ENCODE assay signal across 9 mouse cellular contexts in the genomic region with DNA sequence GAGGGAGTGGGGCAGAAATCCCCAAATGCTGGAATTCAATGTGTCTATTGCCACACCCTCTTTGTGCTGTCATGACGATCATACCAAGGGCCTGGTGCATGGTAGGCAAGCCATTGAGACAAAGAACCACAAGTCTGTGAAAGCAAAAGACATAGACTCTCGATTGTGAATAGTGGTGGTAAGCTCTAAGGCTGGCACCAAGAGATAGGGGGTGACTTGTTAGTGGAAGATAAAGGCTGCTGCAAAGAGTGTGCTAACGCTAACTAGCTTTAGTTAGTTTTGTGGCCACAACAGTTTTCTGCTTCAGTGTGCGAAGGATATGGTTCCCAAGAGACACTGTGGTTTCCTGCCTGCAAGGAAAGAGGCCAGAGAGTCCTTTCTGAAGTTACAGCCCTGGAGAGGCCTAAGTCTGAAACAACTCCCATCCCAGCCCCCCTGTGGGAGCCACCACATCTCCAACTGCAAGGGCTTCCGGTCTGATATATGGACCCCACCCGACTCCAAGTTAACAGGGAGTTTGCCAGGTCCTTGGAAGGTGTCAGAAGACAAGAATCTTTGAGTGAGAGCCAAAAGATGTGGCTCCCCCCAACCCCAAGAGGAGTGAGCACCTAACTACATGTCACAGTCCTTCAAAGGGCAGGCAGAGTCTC. TPM values are rescaled to one million over a fixed set of nuclear protein-coding genes. Genes with fewer than 3 reads are reported as not detected.
DNase-seq lines count a peak whose midpoint lies in the region; ATAC-seq and TF ChIP-seq lines count a peak whose summit lies in the region.
"Had no signal": no experiment of that assay in that cellular context is flagged by ENCODE, and none has a peak within 500 bp of the region (broad histone marks: within the 10 kb centered on the region; RNA-seq: fewer than 3 reads in every experiment).

No protein-coding gene starts in this region.

- peak overlapping the region; percentile 50 for H3K9ac ChIP-seq in MEL (ENCODE audit: control insufficient read depth, low read depth, low read length, poor library complexity, severe bottlenecking)
- H3K9ac ChIP-seq in heart, adult 2 months (ENCODE audit: low read depth, low read length) = peak overlapping the region; percentile 41
- H3K9ac ChIP-seq in kidney, embryonic 14.5 days (ENCODE audit: low read depth, low read length) = no peak overlapping the region

- H3K36me3 ChIP-seq in MEL (ENCODE audit: control insufficient read depth in 1 of 2, insufficient read depth in 2 of 2, low read length in 2 of 2) = peaks cover 0 to 6% of the 10 kb centered on the region in 2 experiments; a peak in 2 of 4 replicates
- H3K36me3 ChIP-seq in heart, adult 2 months (ENCODE audit: control insufficient read depth, insufficient read depth, low read length) = no peaks in the 10 kb centered on the region
- H3K36me3 ChIP-seq in kidney, embryonic 14.5 days (ENCODE audit: control insufficient read depth, insufficient read depth, low read length) = no peaks in the 10 kb centered on the region

- no peaks in the 10 kb centered on the region for H3K9me3 ChIP-seq in MEL (replicated peaks; ENCODE audit: insufficient read depth, low read length)
- no peaks in the 10 kb centered on the region for H3K9me3 ChIP-seq in kidney, embryonic 14.5 days (ENCODE audit: control insufficient read depth, low read length)

- WGBS in heart, adult 2 months = 33% methylated on average over 6 of the region's 6 CpGs
- 58% methylated on average over 6 of the region's 6 CpGs for WGBS in kidney, embryonic 14.5 days

- H3K4me1 ChIP-seq in MEL (ENCODE audit: control insufficient read depth in 1 of 2, insufficient read depth in 2 of 2, low read length in 2 of 2) = peaks cover 2 to 21% of the 10 kb centered on the region in 2 experiments
- H3K4me1 ChIP-seq in heart, adult 2 months (ENCODE audit: control insufficient read depth, insufficient read depth, low read length) = peaks cover 11% of the 10 kb centered on the region
- H3K4me1 ChIP-seq in kidney, embryonic 14.5 days (ENCODE audit: control insufficient read depth, insufficient read depth, low read length) = peaks cover 10% of the 10 kb centered on the region

- DNase-seq in 3T3-L1 (ENCODE audit: low read depth, low spot score) (peak; percentile 76), MEL (ENCODE audit: low read depth, low spot score) (peak; percentile 83)
- DNase-seq in heart, adult 2 months = peak in 1 of 2 experiments; percentile 60
- DNase-seq in lung, postnatal 36 days = peak; percentile 43
- no peak for DNase-seq in right cerebral cortex, postnatal 25 days
- no peak for DNase-seq in layer of hippocampus, postnatal 14 days (ENCODE audit: low spot score in 2 of 2)
- no peak for DNase-seq in adrenal gland, adult 18-20 months (ENCODE audit: low spot score in 2 of 2)

- H3K4me3 ChIP-seq in MEL (ENCODE audit: control insufficient read depth in 1 of 2, insufficient read depth in 1 of 2, low read depth in 2 of 2, low read length in 2 of 2) = peak overlapping the region; percentile 45 to 49
- H3K4me3 ChIP-seq in heart, adult 2 months = peak overlapping the region; percentile 35
- no peak overlapping the region for H3K4me3 ChIP-seq in kidney, embryonic 14.5 days (ENCODE audit: low read length)

- no peak for TF ChIP-seq RAD21 in MEL (IDR thresholded peaks at IDR 0.05; ENCODE audit: low read depth, low read length)

- intact Hi-C loops in heart, adult 2 months (cut with DNase I) = loop anchor here (1.0 kb wide), 1 partner anchor 106 kb away; the partner anchor contains the start of gene Pgghg

- H3K27ac ChIP-seq in MEL (ENCODE audit: control insufficient read depth, low read depth, low read length) = peak overlapping the region; percentile 81
- H3K27ac ChIP-seq in heart, adult 2 months = peak overlapping the region; percentile 94
- H3K27ac ChIP-seq in kidney, embryonic 14.5 days (ENCODE audit: low read depth, low read length) = peak overlapping the region; percentile 89

- no peak for TF ChIP-seq POLR2A in MEL (IDR thresholded peaks at IDR 0.05; ENCODE audit: control insufficient read depth in 1 of 2, insufficient read depth in 1 of 2, low read depth in 1 of 2, low read length in 2 of 2, poor library complexity in 1 of 2)
- TF ChIP-seq POLR2A in heart, adult 2 months (IDR thresholded peaks at IDR 0.05; ENCODE audit: insufficient read depth, low read depth, low read length) = no peak

- peak; percentile 67 to 80 for TF ChIP-seq EP300 in MEL (IDR thresholded peaks at IDR 0.05; ENCODE audit: low read depth in 1 of 2, low read length in 2 of 2)
- TF ChIP-seq EP300 in heart, adult 2 months (IDR thresholded peaks at IDR 0.05; ENCODE audit: insufficient read depth, low read depth, low read length) = no peak

- ATAC-seq in kidney, embryonic 14.5 days (ENCODE audit: low FRiP score, low TSS enrichment) = peak; percentile 4; the same call in 1 of the 2 replicates

- no peak for TF ChIP-seq CTCF in MEL (IDR thresholded peaks at IDR 0.05 in 2 of 3, conservative IDR thresholded peaks at IDR 0.05 in 1 of 3; ENCODE audit: control insufficient read depth in 1 of 3, insufficient read depth in 1 of 3, low read depth in 2 of 3, low read length in 3 of 3, poor library complexity in 1 of 3, severe bottlenecking in 1 of 3)
- 0 out of 2 replicates have a peak, but pooled peaks have one; percentile 8 for TF ChIP-seq CTCF in heart, adult 2 months (IDR thresholded peaks at IDR 0.05)

- no peaks in the 10 kb centered on the region for H3K27me3 ChIP-seq in MEL (ENCODE audit: control insufficient read depth in 1 of 2, insufficient read depth in 2 of 2, low read length in 2 of 2)
- no peaks in the 10 kb centered on the region for H3K27me3 ChIP-seq in heart, adult 2 months (ENCODE audit: control insufficient read depth, insufficient read depth, low read length)
- H3K27me3 ChIP-seq in kidney, embryonic 14.5 days (ENCODE audit: control insufficient read depth, insufficient read depth, low read length) = no peaks in the 10 kb centered on the region

- no peaks in the 10 kb centered on the region for H3K79me2 ChIP-seq in MEL (ENCODE audit: control insufficient read depth, insufficient read depth, low read length, poor library complexity)
- no peaks in the 10 kb centered on the region for H3K79me2 ChIP-seq in heart, adult 2 months (replicated peaks; ENCODE audit: control insufficient read depth, insufficient read depth, low read length)

- peak overlapping the region; percentile 71; the same call in 1 of the 2 replicates for H3K4me2 ChIP-seq in kidney, embryonic 14.5 days (replicated peaks; ENCODE audit: low read depth, low read length)

TF ChIP-seq in MEL, 35 proteins besides CTCF, POLR2A, EP300 and RAD21 (continues in another document):
- TF ChIP-seq UBTF (IDR thresholded peaks at IDR 0.05; ENCODE audit: borderline replicate concordance, insufficient read depth, low read depth, low read length) = no peak
- TF ChIP-seq HCFC1 (IDR thresholded peaks at IDR 0.05; ENCODE audit: low read depth, low read length) = no peak
- TF ChIP-seq SIN3A (IDR thresholded peaks at IDR 0.05; ENCODE audit: low read length) = peak; percentile 55; the same call in 1 of the 2 replicates
- TF ChIP-seq NELFE (IDR thresholded peaks at IDR 0.05; ENCODE audit: low read depth, low read length) = 0 out of 2 replicates have a peak, but pooled peaks have one; percentile 20
- TF ChIP-seq MAZ (IDR thresholded peaks at IDR 0.05; ENCODE audit: low read depth, low read length) = peak; percentile 16; the same call in 1 of the 2 replicates
- TF ChIP-seq TAL1 (IDR thresholded peaks at IDR 0.05; ENCODE audit: low read length) = peak; percentile 88

RNA-seq across cellular contexts. Expression of gene B4galnt4, which starts 13.8 kb away (rescaled TPM):
- 0.78 and 0.81 TPM in 2 replicates for total RNA-seq in MEL (2012; rRNA removed)
- polyA plus RNA-seq in MEL (2012; ENCODE audit: insufficient read depth in 1 of 2, insufficient read length in 2 of 2, low read depth in 1 of 2, low replicate concordance in 2 of 2, missing spikeins in 1 of 2) = 1 to 10 TPM in 1 of 2 experiments, not detected in 1; 8.0 TPM
- total RNA-seq in heart, adult 2 months (2021) = under 1 TPM in 1 of 2 experiments, not detected in 1; 0.07 TPM
- 0.04 and 0.06 TPM in 2 replicates for polyA plus RNA-seq in heart, adult 2 months (2012; rRNA removed)
- 13.7 and 14.4 TPM in 2 replicates for polyA plus RNA-seq in kidney, embryonic 14.5 days (2014; fragmentation: Nextera tagmentation; extraction: Ambion mirVana)
- 10 to 100 TPM; 90.0 to 97.9 TPM for total RNA-seq in layer of hippocampus, postnatal 14 days (2021)
- total RNA-seq in adrenal gland, adult 18-20 months (2021) = 1 to 10 TPM; 1.3 to 2.7 TPM

RNA-seq across cellular contexts. Expression of gene Gm17387, which starts 18.1 kb away (rescaled TPM):
- not detected in 2 replicates for total RNA-seq in MEL (2012; rRNA removed)
- polyA plus RNA-seq in MEL (2012; ENCODE audit: insufficient read depth in 1 of 2, insufficient read length in 2 of 2, low read depth in 1 of 2, low replicate concordance in 2 of 2, missing spikeins in 1 of 2) = not detected
- not detected for total RNA-seq in heart, adult 2 months (2021)
- polyA plus RNA-seq in heart, adult 2 months (2012; rRNA removed) = not detected in 2 replicates
- not detected in 2 replicates for polyA plus RNA-seq in kidney, embryonic 14.5 days (2014; fragmentation: Nextera tagmentation; extraction: Ambion mirVana)
- not detected for total RNA-seq in layer of hippocampus, postnatal 14 days (2021)
- total RNA-seq in adrenal gland, adult 18-20 months (2021) = not detected
- polyA plus RNA-seq: gonadal fat pad, adult 2 months had no signal

RNA-seq across cellular contexts. Expression of gene Ifitm6, which starts 29.3 kb away (rescaled TPM):
- total RNA-seq in MEL (2012; rRNA removed) = not detected in 2 replicates
- polyA plus RNA-seq in MEL (2012; ENCODE audit: insufficient read depth in 1 of 2, insufficient read length in 2 of 2, low read depth in 1 of 2, low replicate concordance in 2 of 2, missing spikeins in 1 of 2) = not detected
- 1 to 10 TPM in 1 of 2 experiments, under 1 TPM in 1; 0.36 to 1.0 TPM for total RNA-seq in heart, adult 2 months (2021)
- polyA plus RNA-seq in heart, adult 2 months (2012; rRNA removed) = 4.6 and 5.1 TPM in 2 replicates
- polyA plus RNA-seq in kidney, embryonic 14.5 days (2014; fragmentation: Nextera tagmentation; extraction: Ambion mirVana) = 0.84 and 1.6 TPM in 2 replicates
- not detected for total RNA-seq in layer of hippocampus, postnatal 14 days (2021)
- under 1 TPM; 0.64 to 0.66 TPM for total RNA-seq in adrenal gland, adult 18-20 months (2021)

RNA-seq across cellular contexts. Expression of gene Pkp3, which starts 31.0 kb away (rescaled TPM):
- total RNA-seq in MEL (2012; rRNA removed) = not detected in 2 replicates
- polyA plus RNA-seq in MEL (2012; ENCODE audit: insufficient read depth in 1 of 2, insufficient read length in 2 of 2, low read depth in 1 of 2, low replicate concordance in 2 of 2, missing spikeins in 1 of 2) = not detected
- under 1 TPM; 0.20 to 0.21 TPM for total RNA-seq in heart, adult 2 months (2021)
- 0.35 and 1.6 TPM in 2 replicates for polyA plus RNA-seq in heart, adult 2 months (2012; rRNA removed)
- polyA plus RNA-seq in kidney, embryonic 14.5 days (2014; fragmentation: Nextera tagmentation; extraction: Ambion mirVana) = 4.0 and 4.3 TPM in 2 replicates
- total RNA-seq in layer of hippocampus, postnatal 14 days (2021) = not detected
- 1 to 10 TPM; 1.8 to 3.3 TPM for total RNA-seq in adrenal gland, adult 18-20 months (2021)

RNA-seq across cellular contexts. Expression of gene Ifitm3, which starts 36.5 kb away (rescaled TPM):
- 4.2 and 6.4 TPM in 2 replicates for total RNA-seq in MEL (2012; rRNA removed)
- 10 to 100 TPM in 1 of 2 experiments, not detected in 1; 12.8 TPM for polyA plus RNA-seq in MEL (2012; ENCODE audit: insufficient read depth in 1 of 2, insufficient read length in 2 of 2, low read depth in 1 of 2, low replicate concordance in 2 of 2, missing spikeins in 1 of 2)
- 100 to 1,000 TPM; 115 to 123 TPM for total RNA-seq in heart, adult 2 months (2021)
- 274 and 332 TPM in 2 replicates for polyA plus RNA-seq in heart, adult 2 months (2012; rRNA removed)
- 154 and 166 TPM in 2 replicates for polyA plus RNA-seq in kidney, embryonic 14.5 days (2014; fragmentation: Nextera tagmentation; extraction: Ambion mirVana)
- 10 to 100 TPM in 1 of 2 experiments, 1 to 10 TPM in 1; 6.9 to 13.0 TPM for total RNA-seq in layer of hippocampus, postnatal 14 days (2021)
- 100 to 1,000 TPM in 1 of 2 experiments, 10 to 100 TPM in 1; 94.2 to 155 TPM for total RNA-seq in adrenal gland, adult 18-20 months (2021)

Comparison
In these comparisons a context has a peak if more than half of its experiments do, and no peak if none do; other contexts are left out.
1. DNase-seq: peak in 3T3-L1 (single experiment), MEL (single experiment) and lung, postnatal 36 days (single experiment); none in right cerebral cortex, postnatal 25 days (single experiment), layer of hippocampus, postnatal 14 days (0 of 2) and adrenal gland, adult 18-20 months (0 of 2).
2. RNA of gene B4galnt4, which starts 13.8 kb away (total RNA-seq): 90.0 to 97.9 TPM in layer of hippocampus, postnatal 14 days; 1.3 to 2.7 TPM in adrenal gland, adult 18-20 months, 0.78 to 0.81 TPM in MEL and 0.07 TPM in heart, adult 2 months; every median in the first group is over 10 times any median in the second.
3. Peak in every context shown above with its lines, with median percentiles within 50 percentile points of each other: H3K27ac ChIP-seq.